8 mouse cellular contexts compared by ENCODE assay signal in the genomic region with DNA sequence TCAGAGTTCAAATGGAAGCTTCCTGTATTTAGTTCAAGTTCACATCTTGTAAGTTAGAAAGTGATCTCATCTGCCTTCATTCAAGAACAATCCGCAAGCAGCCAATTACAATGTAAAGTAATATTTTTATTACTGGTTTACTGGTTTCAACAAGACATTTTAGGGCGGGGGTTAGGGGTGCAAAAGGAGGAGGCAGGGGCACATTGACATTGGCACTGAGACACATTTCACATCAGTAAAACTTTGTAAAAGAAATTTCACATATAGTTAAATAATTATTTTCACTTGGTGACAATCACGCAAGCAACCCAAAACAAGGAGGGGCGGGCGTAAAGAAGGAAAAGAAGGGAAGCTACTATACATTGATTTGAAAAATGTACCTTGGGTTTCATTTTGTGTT. TPM values are rescaled to one million over a fixed set of nuclear protein-coding genes. Genes with fewer than 3 reads are reported as not detected.
DNase-seq lines count a peak whose midpoint lies in the region; ATAC-seq and TF ChIP-seq lines count a peak whose summit lies in the region.

No protein-coding gene starts in this region.

- 14% methylated on average over 5 of the region's 5 CpGs for WGBS in embryonic facial prominence, embryonic 14.5 days
- 18% methylated on average over 5 of the region's 5 CpGs for WGBS in hindbrain, postnatal 0 days
- 17% methylated on average over 5 of the region's 5 CpGs for WGBS in midbrain, postnatal 0 days

- peak overlapping the region; percentile 56 for H3K4me2 ChIP-seq in embryonic facial prominence, embryonic 14.5 days (ENCODE audit: low read depth, low read length)
- H3K4me2 ChIP-seq in hindbrain, postnatal 0 days (ENCODE audit: low read depth, low read length) = peak overlapping the region; percentile 62
- peak overlapping the region; percentile 74 for H3K4me2 ChIP-seq in midbrain, postnatal 0 days (ENCODE audit: low read depth, low read length, poor library complexity, severe bottlenecking)

- no peak for ATAC-seq in embryonic facial prominence, embryonic 14.5 days (ENCODE audit: low read depth)
- no peak for ATAC-seq in hindbrain, postnatal 0 days
- no peak for ATAC-seq in midbrain, postnatal 0 days (ENCODE audit: low FRiP score)

- peak overlapping the region; percentile 55 for H3K4me3 ChIP-seq in embryonic facial prominence, embryonic 14.5 days (ENCODE audit: low read depth, low read length)
- peak overlapping the region; percentile 49 for H3K4me3 ChIP-seq in hindbrain, postnatal 0 days (ENCODE audit: low read length)
- peak overlapping the region; percentile 55 for H3K4me3 ChIP-seq in midbrain, postnatal 0 days (ENCODE audit: low read depth, low read length)

- peak; percentile 5 to 14 for DNase-seq in kidney, postnatal 4 days
- no peak for DNase-seq in kidney, postnatal 36 days
- no peak for DNase-seq in embryonic facial prominence, embryonic 14.5 days (ENCODE audit: low spot score)
- no peak for DNase-seq in hindbrain, postnatal 0 days (ENCODE audit: low spot score)
- no peak for DNase-seq in midbrain, postnatal 0 days (ENCODE audit: low spot score)
- DNase-seq in layer of hippocampus, adult 9-11 months = no peak
- DNase-seq in cerebellum, postnatal 14 days = no peak
- no peak for DNase-seq in layer of hippocampus, postnatal 36 days

- no peaks in the 10 kb centered on the region for H3K36me3 ChIP-seq in embryonic facial prominence, embryonic 14.5 days (ENCODE audit: control insufficient read depth, insufficient read depth, low read length)
- H3K36me3 ChIP-seq in hindbrain, postnatal 0 days (ENCODE audit: insufficient read depth, low read length) = no peaks in the 10 kb centered on the region
- H3K36me3 ChIP-seq in midbrain, postnatal 0 days (ENCODE audit: insufficient read depth, low read length) = no peaks in the 10 kb centered on the region

- peaks cover 10% of the 10 kb centered on the region; the same call in 1 of the 2 replicates for H3K27me3 ChIP-seq in embryonic facial prominence, embryonic 14.5 days (replicated peaks; ENCODE audit: control insufficient read depth, insufficient read depth, low read length)
- H3K27me3 ChIP-seq in hindbrain, postnatal 0 days (ENCODE audit: insufficient read depth, low read length) = peaks cover 5% of the 10 kb centered on the region; the same call in 1 of the 2 replicates
- no peaks in the 10 kb centered on the region for H3K27me3 ChIP-seq in midbrain, postnatal 0 days (ENCODE audit: insufficient read depth, low read length)

- peak overlapping the region; percentile 99 for H3K27ac ChIP-seq in embryonic facial prominence, embryonic 14.5 days (replicated peaks; ENCODE audit: low read depth, low read length)
- peak overlapping the region; percentile 82 for H3K27ac ChIP-seq in hindbrain, postnatal 0 days
- peak overlapping the region; percentile 77; the same call in 1 of the 2 replicates for H3K27ac ChIP-seq in midbrain, postnatal 0 days (ENCODE audit: low read depth, low read length)

- TF ChIP-seq CTCF in hindbrain, postnatal 0 days (IDR thresholded peaks at IDR 0.05; ENCODE audit: low read depth) = no peak
- no peak for TF ChIP-seq CTCF in midbrain, postnatal 0 days (IDR thresholded peaks at IDR 0.05)

- H3K9me3 ChIP-seq in embryonic facial prominence, embryonic 14.5 days (ENCODE audit: control insufficient read depth, low read length) = no peaks in the 10 kb centered on the region
- no peaks in the 10 kb centered on the region for H3K9me3 ChIP-seq in hindbrain, postnatal 0 days (ENCODE audit: low read length)
- H3K9me3 ChIP-seq in midbrain, postnatal 0 days (ENCODE audit: low read length) = no peaks in the 10 kb centered on the region

- no peaks in the 10 kb centered on the region for H3K4me1 ChIP-seq in embryonic facial prominence, embryonic 14.5 days (ENCODE audit: control insufficient read depth, insufficient read depth, low read length)
- H3K4me1 ChIP-seq in hindbrain, postnatal 0 days (ENCODE audit: insufficient read depth, low read length) = 0 out of 2 replicates have a peak, but pooled peaks cover under 1% of the 10 kb centered on the region
- no peaks in the 10 kb centered on the region for H3K4me1 ChIP-seq in midbrain, postnatal 0 days (ENCODE audit: insufficient read depth, low read length)

- H3K9ac ChIP-seq in embryonic facial prominence, embryonic 14.5 days (ENCODE audit: low read depth, low read length) = peak overlapping the region; percentile 95
- peak overlapping the region; percentile 59 for H3K9ac ChIP-seq in hindbrain, postnatal 0 days (replicated peaks; ENCODE audit: low read length)
- peak overlapping the region; percentile 77 for H3K9ac ChIP-seq in midbrain, postnatal 0 days (replicated peaks; ENCODE audit: low read length, poor library complexity, severe bottlenecking)

RNA-seq across cellular contexts. Expression of a gene that starts 2.5 kb away (rescaled TPM):
- polyA plus RNA-seq in embryonic facial prominence, embryonic 14.5 days (2014; fragmentation: Nextera tagmentation; extraction: Ambion mirVana) = 33.9 and 45.0 TPM in 2 replicates
- 92.9 and 93.4 TPM in 2 replicates for total RNA-seq in hindbrain, postnatal 0 days (2014; rRNA removed)
- polyA plus RNA-seq in hindbrain, postnatal 0 days (2015; fragmentation: Nextera tagmentation; extraction: Ambion mirVana) = 98.1 and 112 TPM in 2 replicates
- 41.9 and 45.2 TPM in 2 replicates for total RNA-seq in midbrain, postnatal 0 days (2014; rRNA removed)
- 39.5 and 39.8 TPM in 2 replicates for polyA plus RNA-seq in midbrain, postnatal 0 days (2015; fragmentation: Nextera tagmentation; extraction: Ambion mirVana)
- total RNA-seq in layer of hippocampus, postnatal 36 days (2021) = not detected

Comparison
In these comparisons a context has a peak if more than half of its experiments do, and no peak if none do; other contexts are left out.
1. DNase-seq: peak in kidney, postnatal 4 days (2 of 2); none in kidney, postnatal 36 days (0 of 2), embryonic facial prominence, embryonic 14.5 days (single experiment), hindbrain, postnatal 0 days (single experiment), midbrain, postnatal 0 days (single experiment), layer of hippocampus, adult 9-11 months (single experiment), cerebellum, postnatal 14 days (0 of 2) and layer of hippocampus, postnatal 36 days (0 of 2).
2. RNA of a gene that starts 2.5 kb away (total RNA-seq): 92.9 to 93.4 TPM in hindbrain, postnatal 0 days and 41.9 to 45.2 TPM in midbrain, postnatal 0 days; not detected in layer of hippocampus, postnatal 36 days; every median in the first group is over 10 times any median in the second.
3. Peak in every context shown above with its lines, with median percentiles within 50 percentile points of each other: H3K27ac ChIP-seq, H3K4me2 ChIP-seq, H3K4me3 ChIP-seq and H3K9ac ChIP-seq.